Mouse (Mus musculus): ENCODE measurements around the gene Gm11492. TPM values are rescaled to one million over a fixed set of nuclear protein-coding genes. Genes with fewer than 3 reads are reported as not detected.
A peak's percentile ranks its signal among the peaks of the same experiment; 100 is the strongest.

The Gm11492 gene
- polyA plus RNA-seq, 1 experiment: not detected

DNA sequence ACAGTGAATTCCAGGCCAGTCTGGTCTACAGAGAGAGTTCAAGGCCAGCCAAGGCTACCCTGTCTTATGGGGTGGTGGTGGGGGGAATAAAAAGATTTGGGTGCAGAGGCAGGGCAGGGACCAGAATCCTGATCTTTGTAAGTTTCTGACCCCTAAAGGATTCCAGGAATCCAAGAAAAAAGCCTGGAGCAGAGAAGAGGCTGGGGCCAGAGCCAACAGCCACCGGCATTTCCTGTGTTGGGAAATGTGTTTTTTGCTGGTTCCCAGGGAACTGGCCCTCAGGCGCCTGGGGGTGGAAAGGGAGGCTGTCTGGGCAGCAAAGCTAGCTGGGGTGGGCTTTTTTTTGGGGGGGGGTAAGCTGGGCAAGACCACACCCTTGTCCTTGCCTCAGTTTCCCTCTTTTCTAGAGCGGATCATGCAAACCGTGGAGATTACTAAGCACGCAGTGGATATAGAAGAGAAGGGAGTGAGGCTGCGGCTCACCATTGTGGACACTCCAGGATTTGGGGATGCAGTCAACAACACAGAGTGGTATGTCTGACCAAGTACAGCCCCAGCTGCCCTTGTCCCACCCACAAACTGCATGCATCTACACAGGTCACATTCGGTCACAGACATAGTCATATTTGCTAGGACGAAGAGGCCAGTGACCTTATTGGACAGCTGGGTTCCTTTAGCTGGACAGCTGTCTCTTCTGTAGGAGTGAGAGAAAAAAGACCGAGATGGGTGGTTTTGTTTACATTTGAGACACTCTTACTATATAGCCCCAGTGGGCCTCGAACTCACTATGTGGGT, 18.5 kb downstream of the Gm11492 start:
- peaks cover 8% of the 10 kb centered on the region for H3K4me1 ChIP-seq (ENCODE audit: control insufficient read depth, insufficient read depth, low read length)
- H3K4me3 ChIP-seq (replicated peaks; ENCODE audit: extremely low read depth, low read depth, low read length): no peak overlapping the region
- no peak for DNase-seq
- 56% methylated on average over 10 of the region's 10 CpGs for WGBS
- TF ChIP-seq POLR2A (IDR thresholded peaks at IDR 0.05; ENCODE audit: borderline replicate concordance, extremely low read depth, low read depth, low read length) (no peak), CTCF (IDR thresholded peaks at IDR 0.05; ENCODE audit: insufficient read depth, low read length) (no peak)

- no peak for DNase-seq
- 75% methylated on average over 5 of the region's 5 CpGs for WGBS
- Histone ChIP-seq H3K4me1 (ENCODE audit: control insufficient read depth, insufficient read depth, low read length) (peaks cover 9% of the 10 kb centered on the region), H3K4me3 (replicated peaks; ENCODE audit: extremely low read depth, low read depth, low read length) (no peak overlapping the region)
- TF ChIP-seq CTCF (IDR thresholded peaks at IDR 0.05; ENCODE audit: insufficient read depth, low read length) (no peak), POLR2A (IDR thresholded peaks at IDR 0.05; ENCODE audit: borderline replicate concordance, extremely low read depth, low read depth, low read length) (no peak)
Observed at GRCm38 (mm10) chr11:87587211-87587874, 20.9 kb downstream of the Gm11492 start.

DNA sequence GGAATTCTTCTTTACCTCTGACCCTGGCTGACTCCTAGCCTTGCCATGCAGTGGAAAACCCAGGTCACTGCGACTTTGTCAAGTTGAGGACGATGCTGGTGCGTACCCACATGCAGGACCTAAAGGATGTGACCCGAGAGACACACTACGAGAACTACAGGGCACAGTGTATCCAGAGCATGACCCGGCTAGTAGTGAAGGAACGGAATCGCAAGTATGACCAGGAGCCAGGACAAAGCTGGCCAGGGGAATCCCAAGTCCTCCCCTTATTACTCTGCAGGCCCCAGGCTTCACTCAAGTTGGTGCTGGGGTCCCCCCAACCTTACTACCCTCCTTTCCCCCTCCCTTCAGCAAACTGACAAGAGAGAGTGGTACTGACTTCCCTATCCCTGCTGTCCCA, 23.2 kb downstream of the Gm11492 start:
- no peak for DNase-seq
- 83% methylated on average over 8 of the region's 8 CpGs for WGBS
- TF ChIP-seq POLR2A (IDR thresholded peaks at IDR 0.05; ENCODE audit: borderline replicate concordance, extremely low read depth, low read depth, low read length) (0 out of 2 replicates have a peak, but pooled peaks have one; percentile 0), CTCF (IDR thresholded peaks at IDR 0.05; ENCODE audit: insufficient read depth, low read length) (no peak)
- peaks cover 10% of the 10 kb centered on the region for H3K4me1 ChIP-seq (ENCODE audit: control insufficient read depth, insufficient read depth, low read length)
- H3K4me3 ChIP-seq (replicated peaks; ENCODE audit: extremely low read depth, low read depth, low read length): no peak overlapping the region

GRCm38 (mm10) chr11:87590841-87591525, 24.5 kb downstream of the Gm11492 start:
- TF ChIP-seq POLR2A (IDR thresholded peaks at IDR 0.05; ENCODE audit: borderline replicate concordance, extremely low read depth, low read depth, low read length) (peak; percentile 20; the same call in 1 of the 2 replicates), CTCF (IDR thresholded peaks at IDR 0.05; ENCODE audit: insufficient read depth, low read length) (no peak)
- peaks cover 13% of the 10 kb centered on the region for H3K4me1 ChIP-seq (ENCODE audit: control insufficient read depth, insufficient read depth, low read length)
- DNase-seq: peak; percentile 62
- 2% methylated on average over 25 of the region's 25 CpGs for WGBS
- H3K4me3 ChIP-seq (replicated peaks; ENCODE audit: extremely low read depth, low read depth, low read length): peak overlapping the region; percentile 82

DNA sequence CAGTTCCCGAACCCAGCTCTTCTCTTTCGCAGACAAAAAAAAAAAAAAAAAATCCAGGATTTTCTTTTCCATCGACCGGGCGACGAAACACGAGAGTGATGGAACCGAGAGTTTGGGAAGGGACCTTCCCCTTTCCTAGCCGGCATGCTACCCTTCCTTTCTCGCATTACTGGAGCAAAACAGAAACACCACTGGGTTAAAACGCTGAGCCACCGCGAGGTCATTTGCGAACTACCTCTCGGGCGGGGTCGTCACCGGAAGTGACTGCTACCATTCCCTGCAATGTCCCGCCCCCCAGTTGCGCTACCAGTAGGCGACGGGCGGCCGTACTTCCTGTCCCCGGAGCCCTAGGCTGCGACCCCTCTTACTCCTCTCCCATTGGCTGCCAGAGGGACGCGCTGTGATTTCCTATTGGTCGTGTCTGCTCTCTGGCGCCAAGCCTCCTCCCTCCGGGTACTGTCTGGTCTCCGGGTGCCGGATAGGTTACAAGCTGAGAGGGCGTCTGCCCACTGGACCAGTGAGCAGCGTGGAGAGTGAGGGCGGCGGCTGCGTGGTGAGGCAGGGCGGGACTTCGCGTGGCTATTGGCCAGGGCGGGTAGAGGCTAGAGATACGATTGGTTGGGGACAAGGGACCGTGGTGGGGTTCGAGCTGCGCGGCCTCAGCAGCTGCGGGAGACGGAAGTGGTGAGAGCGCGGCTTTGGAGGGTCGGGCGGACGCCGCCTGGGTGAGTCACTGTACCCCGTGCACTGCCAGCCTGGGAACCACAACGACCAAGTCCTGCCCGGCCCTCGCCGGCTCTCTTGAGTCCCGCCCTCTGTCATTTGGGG, 25.3 kb downstream of the Gm11492 start, which contains the start of gene Mtmr4:
Gene Mtmr4 (plus strand): TSS at position 637 of the 828 bp plus-strand sequence.
- Histone ChIP-seq H3K4me3 (replicated peaks; ENCODE audit: extremely low read depth, low read depth, low read length) (peak within 1 kb of the TSS; percentile 82), H3K4me1 (ENCODE audit: control insufficient read depth, insufficient read depth, low read length) (peaks cover 14% of the 10 kb centered on the region)
- under 1% methylated on average over 61 of the region's 61 CpGs for WGBS
- peak; percentile 99 for DNase-seq
- TF ChIP-seq CTCF (IDR thresholded peaks at IDR 0.05; ENCODE audit: insufficient read depth, low read length) (no peak), POLR2A (IDR thresholded peaks at IDR 0.05; ENCODE audit: borderline replicate concordance, extremely low read depth, low read depth, low read length) (peak; percentile 93)

- Histone ChIP-seq H3K4me3 (replicated peaks; ENCODE audit: extremely low read depth, low read depth, low read length) (peak overlapping the region; percentile 69), H3K4me1 (ENCODE audit: control insufficient read depth, insufficient read depth, low read length) (peaks cover 14% of the 10 kb centered on the region)
- TF ChIP-seq CTCF (IDR thresholded peaks at IDR 0.05; ENCODE audit: insufficient read depth, low read length) (no peak), POLR2A (IDR thresholded peaks at IDR 0.05; ENCODE audit: borderline replicate concordance, extremely low read depth, low read depth, low read length) (no peak)
- DNase-seq: no peak
- under 1% methylated on average over 15 of the region's 15 CpGs for WGBS
Observed at GRCm38 (mm10) chr11:87592354-87592695, 25.9 kb downstream of the Gm11492 start.

DNA sequence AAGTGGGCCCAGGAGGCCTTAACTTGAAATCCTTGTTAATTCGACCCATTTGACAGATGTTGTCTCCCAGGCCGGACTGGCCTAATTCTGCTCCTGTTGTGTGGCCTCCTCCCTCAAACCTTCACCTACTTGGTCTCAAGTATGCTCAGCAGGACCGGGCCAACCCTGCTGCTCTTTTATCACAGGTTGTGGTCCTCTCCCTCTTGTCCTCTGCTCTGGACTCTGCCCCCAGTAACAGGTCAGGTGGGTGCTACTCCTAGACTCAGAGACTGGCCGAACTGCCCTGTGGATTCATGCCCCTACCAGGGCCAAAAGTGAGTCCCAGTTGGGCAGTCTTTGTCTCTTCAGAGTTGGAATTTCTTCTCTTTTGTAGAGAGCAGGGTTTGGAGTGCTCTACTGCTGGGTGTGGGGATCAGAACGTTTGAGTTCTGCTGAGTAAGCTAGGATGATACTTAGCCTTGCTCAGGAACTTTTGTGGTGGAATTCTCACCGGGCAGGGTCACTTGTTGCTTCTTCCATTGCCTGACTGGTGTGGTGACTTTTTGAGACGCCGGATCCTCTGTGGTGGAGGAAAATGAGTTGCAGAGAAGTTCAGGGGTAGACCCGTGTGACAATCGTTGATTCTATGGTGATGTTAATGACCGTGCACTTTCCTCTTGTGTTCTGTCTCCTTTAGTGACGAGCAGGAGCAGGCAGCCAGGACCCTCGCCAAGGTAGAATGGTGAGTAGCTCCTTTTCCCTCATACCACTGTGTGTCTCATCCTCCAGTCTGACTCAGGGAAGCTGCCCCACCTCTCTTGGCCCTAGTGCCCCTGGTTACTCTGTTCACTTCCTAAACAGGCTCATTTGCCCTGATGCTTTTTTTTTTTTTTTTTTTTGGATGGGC, 26.5 kb downstream of the Gm11492 start:
- DNase-seq: no peak
- peaks cover 14% of the 10 kb centered on the region for H3K4me1 ChIP-seq (ENCODE audit: control insufficient read depth, insufficient read depth, low read length)
- no peak for TF ChIP-seq POLR2A (IDR thresholded peaks at IDR 0.05; ENCODE audit: borderline replicate concordance, extremely low read depth, low read depth, low read length)
- no peak for TF ChIP-seq CTCF (IDR thresholded peaks at IDR 0.05; ENCODE audit: insufficient read depth, low read length)
- WGBS: 31% methylated on average over 13 of the region's 13 CpGs
- peak overlapping the region; percentile 69 for H3K4me3 ChIP-seq (replicated peaks; ENCODE audit: extremely low read depth, low read depth, low read length)

DNA sequence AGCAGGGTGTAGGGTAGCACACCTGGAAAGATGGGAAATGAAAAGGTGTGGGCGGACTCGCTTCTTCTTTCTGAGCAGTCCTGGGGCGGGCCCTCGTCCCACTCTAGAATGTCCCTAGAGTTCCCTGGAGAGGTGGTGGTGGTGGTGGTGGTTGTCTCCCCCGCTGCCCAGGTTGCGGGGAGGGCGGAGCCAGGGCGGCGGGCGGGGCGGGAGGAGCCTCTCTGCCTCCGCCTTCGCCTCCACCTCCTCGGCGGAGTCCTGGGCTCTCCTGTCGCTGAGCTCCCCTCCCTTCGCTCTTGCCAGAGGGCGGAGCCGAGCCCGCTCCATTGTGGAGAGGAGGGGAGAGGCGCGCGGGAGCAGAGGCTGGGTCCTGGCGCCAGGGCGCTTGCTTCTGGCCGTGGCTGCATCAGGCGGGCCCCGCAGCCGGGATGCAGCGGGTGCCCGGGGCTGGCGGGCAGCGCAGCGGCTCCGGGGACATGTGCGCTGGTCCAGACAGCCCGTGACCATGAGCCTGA, 28.9 kb downstream of the Gm11492 start:
- WGBS: 3% methylated on average over 35 of the region's 37 CpGs
- DNase-seq: peak; percentile 83
- H3K4me3 ChIP-seq (replicated peaks; ENCODE audit: extremely low read depth, low read depth, low read length): peak overlapping the region; percentile 55
- TF ChIP-seq CTCF (IDR thresholded peaks at IDR 0.05; ENCODE audit: insufficient read depth, low read length) (no peak), POLR2A (IDR thresholded peaks at IDR 0.05; ENCODE audit: borderline replicate concordance, extremely low read depth, low read depth, low read length) (peak; percentile 4; the same call in 1 of the 2 replicates)
- peaks cover 12% of the 10 kb centered on the region for H3K4me1 ChIP-seq (ENCODE audit: control insufficient read depth, insufficient read depth, low read length)
